Mouse (Mus musculus) urinary bladder, postnatal 14 days (tissue): ENCODE measurements around the gene Gse1.

ENCODE experiments used
- DNase-seq: peaks from one replicate; pipeline ENCODE4 v3.0.0; 2021; ENCODE audit warnings: low spot score

The Gse1 gene

DNA sequence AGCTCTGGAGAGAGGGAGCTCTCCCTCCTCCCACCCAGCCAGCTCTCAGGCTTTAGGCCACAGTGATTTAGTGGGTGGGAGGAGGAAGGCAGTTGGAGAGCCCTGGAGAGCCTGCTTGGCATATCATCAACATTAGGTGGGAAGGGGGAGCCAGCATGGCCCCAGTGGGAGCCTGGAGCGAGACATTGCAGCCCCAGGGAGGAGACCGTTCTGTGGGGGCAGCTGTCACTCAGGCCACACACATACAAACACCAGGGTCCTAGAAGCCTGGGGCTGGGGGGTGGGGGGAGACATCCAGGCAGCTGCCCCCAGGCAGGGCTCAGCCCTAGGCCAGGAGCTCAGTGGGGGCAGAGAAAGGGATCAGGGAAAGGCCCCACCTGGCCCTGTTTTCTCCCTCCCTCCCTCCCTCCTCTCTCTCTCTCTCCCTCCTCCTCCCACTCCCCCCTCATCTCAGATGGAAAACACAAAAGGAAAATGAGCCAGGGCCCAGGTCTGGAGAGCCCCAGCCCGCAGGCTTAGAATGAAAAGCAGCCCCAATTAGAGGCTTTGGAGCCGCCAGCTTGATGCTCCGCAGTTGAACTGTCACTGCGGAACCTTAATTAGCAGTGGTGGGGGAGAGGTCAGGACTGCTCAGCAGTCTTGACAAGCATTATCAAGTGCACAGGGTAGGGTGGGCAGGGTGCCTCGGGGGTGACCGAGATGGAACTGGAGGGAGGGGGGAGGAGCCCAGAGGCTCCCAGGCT lies 197.1 kb downstream of the Gse1 start:
- no peak for DNase-seq

DNA sequence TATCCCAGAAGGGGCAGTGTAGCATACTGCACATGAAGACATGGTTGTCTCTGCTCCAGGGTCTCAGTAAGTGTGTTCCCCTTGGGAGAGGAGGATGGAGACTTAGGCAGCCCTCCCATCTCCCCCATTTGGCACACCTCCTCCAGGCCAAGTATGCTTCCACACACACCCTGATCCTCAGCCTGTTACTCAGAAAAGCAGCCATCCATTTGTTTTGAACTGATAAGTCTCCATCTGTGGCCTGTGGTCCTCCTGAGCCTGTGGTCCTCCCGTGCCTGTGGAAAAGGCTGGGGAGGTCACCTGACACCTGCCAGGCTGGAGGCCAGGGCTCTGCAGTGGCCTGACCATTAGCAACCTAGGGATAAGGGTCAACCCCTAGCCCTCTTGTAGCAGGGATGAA lies 197.8 kb downstream of the Gse1 start:
- no peak for DNase-seq

DNA sequence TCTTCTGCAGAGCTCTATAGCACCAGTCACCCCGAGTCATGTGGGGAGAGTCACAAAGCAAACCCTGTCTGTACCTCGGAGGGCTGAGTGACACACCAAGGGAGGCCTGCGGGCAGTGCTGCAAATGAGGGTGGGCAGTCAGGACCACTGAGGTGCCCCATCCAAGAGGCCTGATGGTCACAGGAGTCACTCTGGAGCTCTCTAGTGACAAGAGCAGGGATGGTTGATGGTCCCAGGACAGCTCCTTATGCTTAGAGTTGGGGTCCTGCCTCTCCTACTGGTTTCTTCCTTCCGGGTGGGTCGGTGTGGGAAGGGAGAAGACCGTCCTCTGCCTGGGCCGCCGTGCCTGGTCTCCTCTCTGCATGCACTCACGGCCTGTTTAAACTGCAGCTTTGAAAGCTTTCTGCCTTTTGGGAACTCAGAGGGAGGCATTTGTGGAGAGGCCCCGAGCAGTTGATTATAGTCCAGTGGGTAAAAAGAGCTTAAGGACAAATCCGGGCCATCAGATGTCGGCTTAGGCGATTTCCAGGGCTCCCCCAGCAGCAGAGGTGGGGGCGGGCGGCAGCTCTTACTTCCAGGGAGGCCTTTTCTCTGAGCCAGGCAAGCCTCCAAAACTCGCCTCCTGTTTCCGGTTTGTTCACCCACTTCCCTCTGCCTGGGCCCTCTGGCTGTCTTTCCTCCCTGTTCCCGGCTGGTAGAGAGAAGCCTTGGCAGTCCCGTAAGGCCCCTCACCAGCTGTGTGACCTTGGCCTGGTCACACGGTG lies 198.5 kb downstream of the Gse1 start:
- DNase-seq, result peak; percentile 55

DNA sequence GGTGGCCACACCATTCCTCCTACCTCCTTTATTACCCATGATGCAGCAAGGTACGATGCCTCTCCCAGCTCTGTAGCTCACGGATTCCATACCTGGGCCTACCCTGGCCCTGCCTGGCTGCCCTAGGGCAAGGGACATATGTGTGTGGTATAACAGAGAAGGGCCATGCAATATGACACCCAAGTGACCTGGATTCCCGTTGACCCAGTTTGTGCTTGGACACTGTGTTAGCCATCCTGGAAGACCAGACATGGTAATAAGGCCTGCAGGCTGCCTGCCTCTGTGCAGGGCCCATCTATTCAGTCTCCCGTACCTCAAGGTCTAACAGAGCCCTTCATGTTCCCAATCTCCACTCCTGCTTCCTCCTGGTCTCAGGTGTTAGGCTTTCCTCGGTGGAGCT lies 200.2 kb downstream of the Gse1 start:
- DNase-seq, result no peak

DNA sequence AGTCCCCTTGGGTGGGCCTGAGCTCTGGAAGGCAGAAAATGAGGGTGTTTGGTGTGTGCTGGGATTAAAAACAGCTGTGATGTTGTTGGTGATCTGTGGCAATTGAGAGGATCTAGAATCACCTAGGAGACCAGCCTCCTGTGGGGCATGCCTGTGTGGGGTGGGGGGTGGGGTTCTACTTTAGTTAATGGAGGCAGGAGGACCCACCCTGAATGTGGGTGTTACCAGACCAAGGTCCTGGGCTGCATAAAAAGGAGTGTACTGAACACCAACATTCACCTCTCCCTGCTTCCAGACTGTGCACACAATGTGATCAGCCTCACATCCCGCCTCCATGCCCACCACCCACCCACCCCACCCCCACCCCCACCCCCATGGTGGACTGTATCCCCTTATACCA lies 200.9 kb downstream of the Gse1 start:
- no peak for DNase-seq

DNA sequence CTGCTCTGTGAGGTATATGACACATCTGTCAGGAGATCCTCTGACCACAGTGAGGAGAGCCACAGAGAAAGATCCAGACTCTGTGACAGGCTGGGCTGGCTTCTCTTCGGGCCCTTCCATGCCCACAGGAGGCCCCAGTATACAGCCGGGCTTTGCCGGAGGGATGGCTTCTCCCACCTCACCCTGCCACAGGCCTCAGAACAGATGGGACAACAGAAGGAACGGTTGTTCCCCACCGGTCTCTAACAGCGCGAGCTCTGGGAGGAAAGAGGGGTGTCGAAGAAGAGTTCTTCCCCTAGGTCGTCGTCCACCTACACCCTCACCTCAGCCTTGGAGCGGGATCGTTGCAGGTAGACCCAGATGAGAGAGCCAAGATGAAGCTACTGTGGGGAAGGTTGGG lies 202.8 kb downstream of the Gse1 start:
- DNase-seq, result no peak

DNA sequence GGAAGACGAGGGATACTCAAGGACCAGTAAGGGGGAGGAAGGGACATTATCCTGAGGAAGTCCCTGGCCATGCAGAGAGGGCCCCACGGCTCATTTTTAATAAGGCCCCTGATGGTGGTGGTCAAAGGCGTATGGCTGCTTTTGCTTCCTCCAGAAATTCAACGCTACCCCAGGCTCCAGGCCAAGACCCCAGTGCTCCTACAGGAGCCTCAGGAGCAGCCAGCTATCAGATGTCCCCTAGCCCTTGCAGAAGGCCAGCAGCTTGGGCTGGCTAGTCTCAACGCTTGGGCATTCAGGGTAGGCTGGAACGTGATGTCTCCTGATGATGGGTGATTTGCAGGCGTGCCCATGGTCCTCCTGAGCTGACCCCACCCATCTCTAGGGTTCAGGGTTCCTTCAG lies 204.2 kb downstream of the Gse1 start:
- DNase-seq, result no peak

DNA sequence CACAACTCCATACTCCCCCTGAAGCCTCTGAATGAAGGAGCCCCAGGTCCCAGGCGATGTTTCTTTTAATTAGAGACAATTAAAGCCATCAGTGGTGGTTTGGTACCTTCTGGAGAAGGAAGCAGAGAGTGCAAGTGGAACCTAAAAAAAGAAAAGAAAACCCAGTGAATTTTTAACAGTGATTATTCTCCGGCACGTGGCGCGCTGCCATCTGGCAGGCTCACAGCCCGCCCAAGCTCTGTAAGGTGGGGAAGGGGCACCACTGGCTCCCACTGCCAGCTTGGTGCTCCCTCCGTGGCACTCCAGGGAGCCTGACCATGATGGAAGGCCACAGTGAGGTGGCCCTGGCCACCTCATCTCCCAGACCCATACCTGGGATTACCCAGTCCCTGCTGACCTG lies 204.9 kb downstream of the Gse1 start:
- no peak for DNase-seq

DNA sequence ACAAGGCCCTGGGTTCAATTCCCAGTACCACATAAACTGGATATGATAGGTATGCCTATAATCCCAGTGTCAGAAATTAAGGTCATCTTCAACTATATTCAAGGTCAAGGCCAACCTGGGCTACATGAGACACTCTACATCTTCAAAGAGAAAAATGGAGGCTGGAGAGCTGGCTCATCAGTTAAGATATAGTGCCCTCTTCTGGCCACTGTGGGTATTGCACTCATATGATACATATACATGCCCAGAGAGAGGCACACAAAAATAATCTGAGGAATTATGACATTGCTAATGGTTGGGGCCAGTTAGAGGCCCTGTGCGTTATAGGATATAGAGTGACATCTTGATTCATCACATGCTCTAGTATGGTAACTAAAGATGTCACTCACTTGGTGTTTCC lies 205.5 kb downstream of the Gse1 start:
- no peak for DNase-seq

DNA sequence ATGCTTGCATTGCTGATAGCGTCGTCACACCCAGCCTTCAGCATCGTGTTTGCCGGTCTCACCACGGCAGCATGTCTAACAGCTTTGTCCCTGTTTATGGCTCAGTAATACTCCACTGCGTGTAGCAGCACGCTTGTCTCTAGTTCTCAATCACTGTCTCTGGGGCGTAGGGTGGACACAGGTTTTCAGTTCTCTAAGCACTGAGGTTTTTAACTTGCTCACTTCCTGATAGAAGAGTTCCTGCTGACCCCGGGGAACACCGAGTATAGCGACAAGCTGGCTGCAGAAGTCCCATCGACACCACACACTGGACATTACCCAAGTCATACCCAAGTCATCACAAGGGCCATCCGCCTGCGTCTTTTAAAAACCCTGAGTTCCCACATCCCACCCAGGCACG lies 207.5 kb downstream of the Gse1 start:
- no peak for DNase-seq

DNA sequence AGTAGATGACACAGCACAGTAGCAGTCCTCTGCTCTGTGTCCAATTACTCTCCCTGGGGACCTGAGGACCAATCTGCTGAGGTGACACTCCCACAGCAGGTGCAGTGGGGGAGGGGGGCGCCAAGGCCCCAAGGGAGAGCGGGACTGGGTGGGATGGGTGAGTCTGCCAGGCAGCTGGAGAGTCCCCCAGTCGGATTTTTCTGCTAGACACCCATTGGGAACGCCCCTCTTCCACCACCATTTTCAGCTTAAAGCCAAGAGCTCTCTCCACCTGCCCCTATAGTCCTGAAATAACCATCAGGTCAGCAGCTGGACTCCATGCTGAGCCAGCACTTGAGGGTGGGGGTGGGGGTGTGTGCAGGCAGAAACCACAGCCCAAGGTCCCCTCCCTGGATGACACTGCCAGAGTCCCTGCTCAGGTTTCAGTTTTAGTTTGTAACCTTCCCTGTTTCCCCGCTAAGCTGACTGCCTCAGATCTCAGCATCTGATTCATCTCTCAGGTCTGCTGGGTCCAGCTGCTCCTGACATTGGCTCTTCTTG lies 208.3 kb downstream of the Gse1 start:
- DNase-seq, result no peak

DNA sequence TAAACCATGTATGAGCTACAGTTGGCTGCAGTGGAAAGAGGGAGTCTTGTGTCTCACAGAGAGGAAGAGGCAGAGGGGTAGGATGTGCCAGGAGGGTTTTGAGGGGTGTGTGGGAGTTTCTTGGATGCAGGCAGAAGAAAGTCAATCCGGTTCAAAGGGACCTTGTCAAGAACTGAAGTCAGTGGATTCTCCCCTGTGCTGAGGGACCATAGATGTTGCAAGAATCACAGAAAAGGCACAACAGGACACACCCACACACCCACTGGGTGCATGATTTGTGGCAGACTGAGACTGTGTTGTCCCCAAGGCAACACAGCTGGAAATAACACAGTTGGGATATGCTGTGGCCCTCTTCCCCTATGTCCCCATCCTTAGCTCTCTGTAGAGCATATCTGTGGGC lies 209.0 kb downstream of the Gse1 start:
- no peak for DNase-seq

DNA sequence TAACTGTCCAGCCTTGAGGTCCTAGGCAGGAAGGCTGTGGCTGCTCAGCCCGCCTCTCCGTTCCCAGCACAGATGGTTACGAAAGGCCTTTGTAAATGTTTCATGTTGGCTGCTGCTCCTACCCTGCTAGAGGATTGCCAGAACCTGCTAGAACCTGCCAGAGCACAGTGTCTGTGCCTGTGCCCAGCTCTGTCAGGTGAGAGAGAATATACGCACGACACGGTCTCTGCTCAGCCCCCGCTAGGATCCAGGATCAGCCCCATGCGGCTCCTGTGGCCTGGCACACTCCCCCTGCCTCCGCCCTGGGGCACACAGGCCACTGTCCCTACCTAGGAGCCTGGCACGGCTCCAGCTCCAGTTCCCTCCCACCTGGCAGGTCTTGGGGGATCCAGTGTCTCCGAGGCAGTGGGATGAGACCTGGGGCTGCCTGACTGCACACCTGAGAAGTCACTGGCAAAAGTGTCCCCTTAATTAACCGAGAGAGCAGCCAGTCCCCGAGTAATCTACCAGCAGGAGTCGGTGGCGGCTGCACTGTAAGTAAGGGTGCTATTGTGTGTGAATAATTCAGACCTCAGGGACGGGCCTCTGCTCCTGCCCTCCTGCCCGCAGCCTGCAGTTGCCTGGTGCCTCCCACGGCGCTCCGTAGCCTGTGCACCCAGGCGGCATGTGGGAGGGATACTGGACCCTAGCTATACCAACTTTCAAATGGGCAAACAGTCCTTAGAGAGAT lies 209.6 kb downstream of the Gse1 start:
- DNase-seq, result peak; percentile 58

DNA sequence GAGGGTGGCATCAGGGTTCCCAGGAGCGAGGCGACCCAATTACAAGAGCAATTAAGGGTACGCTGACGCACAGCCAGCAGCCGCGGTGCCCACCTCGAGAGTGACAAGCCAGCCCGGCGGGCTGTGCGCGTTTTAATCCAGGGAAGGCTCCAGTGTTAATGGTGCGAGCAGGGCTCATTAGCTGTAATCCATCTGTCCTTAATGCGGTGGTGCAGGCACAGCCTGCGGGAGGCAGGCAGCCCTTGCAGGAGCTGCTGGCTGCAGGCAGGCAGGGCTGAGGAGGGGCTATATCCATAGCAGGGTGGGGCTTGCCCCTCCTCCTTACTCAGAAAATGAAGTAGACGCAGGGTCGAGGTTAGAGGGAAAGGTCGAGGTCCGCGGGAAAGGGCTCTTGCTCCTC lies 211.1 kb downstream of the Gse1 start:
- no peak for DNase-seq

DNA sequence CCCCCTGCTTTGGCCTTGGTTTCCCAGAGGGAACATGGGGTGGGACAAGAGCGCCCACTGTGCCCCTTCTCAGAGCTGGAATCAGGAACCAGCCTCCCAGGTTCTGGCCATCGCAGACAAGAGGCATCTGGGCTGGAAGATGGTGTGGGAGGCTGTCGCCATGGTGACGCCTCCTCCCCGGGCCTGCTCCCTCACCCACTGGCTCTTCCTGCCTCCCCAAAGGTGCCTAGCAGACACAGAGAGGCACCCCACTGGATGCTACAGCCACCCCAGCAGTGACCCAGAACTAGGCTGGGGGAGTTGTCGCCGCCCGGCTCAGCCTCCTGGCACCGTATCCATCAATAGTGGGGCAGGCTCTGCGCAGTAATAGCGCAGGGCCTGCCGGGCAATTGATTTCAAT lies 212.5 kb downstream of the Gse1 start:
- DNase-seq, result no peak

DNA sequence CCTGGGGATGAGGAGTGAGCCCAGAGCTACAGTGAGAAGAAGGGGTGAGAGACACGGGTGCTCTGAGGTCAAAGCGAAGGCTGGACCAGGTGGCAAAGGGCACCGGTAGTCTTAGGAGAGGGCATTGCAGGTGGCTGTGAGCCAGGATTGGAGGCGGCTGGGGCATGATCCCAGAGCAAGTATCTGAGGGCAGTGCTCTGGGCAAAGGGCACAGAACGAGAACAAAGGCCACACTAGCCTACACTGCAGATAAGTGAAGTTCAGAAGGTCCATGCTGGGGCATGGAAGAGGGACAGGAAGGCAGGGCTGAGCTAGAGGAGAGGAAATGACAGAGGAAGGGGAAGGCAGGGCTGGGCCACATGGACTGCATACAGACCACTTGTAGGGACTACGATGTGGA lies 213.4 kb downstream of the Gse1 start:
- no peak for DNase-seq

DNA sequence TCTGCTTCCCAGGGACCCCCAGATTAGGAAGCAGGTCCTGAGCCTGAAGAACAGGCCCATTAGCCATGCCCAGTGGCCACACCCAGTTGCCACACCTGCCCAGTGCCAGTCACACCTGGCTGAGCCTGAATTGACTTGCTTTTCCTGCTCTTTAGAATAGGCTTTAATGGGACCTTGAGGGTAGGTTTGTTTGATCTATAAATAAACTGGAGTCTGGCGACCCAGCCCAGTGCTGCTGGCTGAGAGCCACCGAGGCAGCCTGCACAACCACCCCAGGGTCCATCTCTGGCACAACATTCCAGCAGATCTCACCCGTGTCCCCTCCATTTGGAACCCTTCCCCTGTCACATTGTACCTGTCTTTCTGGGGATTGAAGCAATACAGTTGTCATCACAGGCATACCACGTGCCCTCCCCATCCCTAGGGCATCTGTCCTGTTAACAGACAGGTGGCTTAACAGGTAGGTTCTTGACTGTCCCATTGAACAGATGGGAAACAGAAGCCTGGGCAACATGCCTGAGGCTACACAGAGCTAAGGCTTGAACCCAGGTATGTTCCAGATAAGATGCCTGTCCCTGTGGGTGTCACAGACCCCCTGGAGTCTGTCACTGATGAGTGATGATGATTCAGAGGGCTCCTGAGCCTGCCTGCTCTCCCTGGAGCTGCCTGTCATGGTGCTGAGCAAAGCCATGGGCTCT lies 214.2 kb downstream of the Gse1 start:
- peak; percentile 42 for DNase-seq

DNA sequence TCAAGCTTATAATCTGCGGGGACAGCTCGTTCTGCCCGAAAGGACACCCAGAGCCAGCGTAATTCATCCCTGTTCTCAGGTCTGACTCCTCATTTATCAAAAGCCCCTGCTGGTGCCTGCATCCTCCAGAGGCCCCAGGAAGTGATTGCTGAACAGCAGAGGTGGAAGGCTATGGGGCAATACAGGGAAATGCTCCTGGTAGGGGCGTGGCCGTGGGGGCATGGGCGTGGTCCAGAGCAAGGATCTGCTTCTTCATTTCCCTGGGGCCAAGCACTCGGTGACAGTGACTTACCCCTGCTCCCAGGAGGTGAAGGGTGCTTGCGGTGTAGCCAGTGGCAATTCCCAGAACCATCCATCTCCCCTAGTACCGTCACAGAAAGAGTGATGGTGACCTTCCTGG lies 217.0 kb downstream of the Gse1 start:
- no peak for DNase-seq

DNA sequence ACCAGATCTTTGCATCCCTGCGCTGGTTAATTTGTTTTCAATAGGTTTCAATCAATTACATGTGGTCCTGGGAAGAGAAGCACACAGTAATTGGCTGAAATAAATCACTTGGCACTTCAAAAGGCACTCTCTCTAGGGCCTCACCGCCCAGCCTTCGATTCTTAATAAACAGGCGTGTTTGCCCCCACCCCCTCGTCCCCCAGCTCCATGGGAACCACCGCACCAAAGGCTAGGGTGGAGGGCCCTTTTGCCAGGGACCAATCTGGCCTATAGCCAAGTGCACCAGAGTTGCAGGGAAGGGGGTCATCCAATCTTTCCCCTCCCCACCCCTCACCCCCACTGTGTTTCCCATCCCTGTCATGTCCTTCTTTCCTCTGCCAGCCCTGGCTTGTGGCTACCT lies 219.9 kb downstream of the Gse1 start:
- DNase-seq, result no peak

DNA sequence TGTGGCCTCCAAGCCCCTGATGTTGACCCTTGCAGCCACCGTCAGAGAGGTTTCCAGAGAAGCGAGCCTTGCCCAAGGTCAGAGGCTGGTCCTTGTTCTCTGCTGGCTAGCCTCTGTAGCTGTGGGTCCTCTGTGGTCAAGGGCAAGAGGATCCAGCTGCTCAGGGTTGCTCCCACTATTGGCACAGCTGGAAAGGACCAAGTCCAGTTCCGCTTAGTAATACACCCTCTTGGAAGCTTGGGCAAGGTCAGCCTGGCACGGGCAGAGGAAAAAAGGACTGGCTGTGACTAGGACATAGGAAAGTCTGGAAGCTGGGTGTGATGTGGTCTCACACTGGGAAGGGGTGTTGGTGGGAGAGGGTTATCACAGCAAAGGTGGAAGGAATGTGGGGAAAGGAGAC lies 220.9 kb downstream of the Gse1 start:
- no peak for DNase-seq

DNA sequence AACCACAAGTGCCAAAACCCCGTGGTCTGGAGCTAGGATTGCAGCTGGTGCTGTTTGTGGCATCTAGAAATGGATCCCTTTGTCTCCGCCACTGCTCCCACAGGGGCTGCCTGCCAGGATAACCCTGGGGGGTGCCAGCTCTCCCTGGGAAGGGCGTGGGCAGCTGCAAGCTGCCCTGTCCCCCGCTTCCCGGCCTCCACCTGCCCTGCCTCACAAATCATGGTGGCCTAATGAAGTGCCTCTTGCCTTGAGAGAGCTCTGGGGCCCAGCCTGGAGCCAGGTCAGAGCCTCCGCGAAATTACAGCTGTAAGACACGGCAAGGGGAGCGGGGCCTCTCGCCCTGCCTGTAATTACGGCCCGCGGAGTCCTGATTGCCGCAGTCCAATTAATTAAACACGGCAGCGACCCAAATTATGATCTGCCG lies 221.4 kb downstream of the Gse1 start:
- DNase-seq, result no peak

DNA sequence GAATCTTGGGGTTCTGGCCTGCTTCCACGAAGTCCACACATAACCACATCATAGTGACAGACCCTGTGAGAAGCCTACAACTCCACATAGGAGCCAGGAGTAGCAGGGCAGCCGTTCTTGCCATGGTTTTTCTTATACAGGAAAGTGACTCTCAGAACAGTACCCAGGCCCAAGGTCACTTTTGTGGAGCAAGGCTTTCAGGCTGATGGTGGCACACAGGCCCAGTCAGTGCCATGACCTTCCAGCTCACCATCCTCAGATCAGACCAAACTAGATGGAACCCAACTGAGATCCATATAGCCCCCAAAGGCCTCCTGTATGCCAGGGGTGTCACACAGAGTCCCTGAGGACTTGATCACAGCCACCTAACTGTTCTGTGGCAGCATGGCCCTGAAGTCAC lies 223.9 kb downstream of the Gse1 start:
- DNase-seq, result no peak
